Mouse (Mus musculus): ENCODE measurements around the gene Pnrc2. TPM values are rescaled to one million over a fixed set of nuclear protein-coding genes. Genes with fewer than 3 reads are reported as not detected.

Pnrc2 gene
- total RNA-seq, 4 experiments from 2014 or later = 30.2 to 36.3 (median 32.7) TPM

- DNase-seq (ENCODE audit: low spot score in 2 of 2) = peak; percentile 57 to 76
Measured at GRCm38 (mm10) chr4:135828491-135828890, 45.2 kb downstream of the Pnrc2 start.

- DNase-seq (ENCODE audit: low spot score in 2 of 2) = no peak
Measured at GRCm38 (mm10) chr4:135824254-135824653, 49.4 kb downstream of the Pnrc2 start.

GRCm38 (mm10) chr4:135823298-135823697, 50.4 kb downstream of the Pnrc2 start:
- no peak for DNase-seq (ENCODE audit: low spot score in 2 of 2)

DNA sequence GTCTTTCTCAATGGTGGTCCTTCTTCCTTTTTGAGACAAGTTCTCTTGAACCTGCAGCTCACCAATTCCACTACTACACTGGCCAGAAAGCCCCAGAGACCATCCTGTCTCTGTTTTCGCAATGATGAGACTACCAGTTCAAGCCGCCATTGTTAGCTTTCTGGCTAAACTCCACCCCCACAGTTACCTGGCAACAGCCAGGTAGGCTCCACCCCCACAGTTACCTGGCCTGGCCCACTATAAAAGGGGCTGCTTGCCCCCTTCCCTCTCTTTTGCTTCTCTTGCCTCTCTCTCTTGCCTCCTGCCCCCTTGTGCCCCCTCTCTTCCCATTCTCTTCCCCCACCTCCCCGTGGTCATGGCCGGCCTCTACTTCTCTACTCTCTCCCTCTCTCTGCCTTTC, 51.9 kb downstream of the Pnrc2 start:
- no peak for DNase-seq (ENCODE audit: low spot score in 2 of 2)

Other genes with a start within 250 kb of the Pnrc2 start
- gene Ifnlr1, start 187.6 kb downstream of the Pnrc2 start, total RNA-seq (2022) = under 1 TPM; 0.13 to 0.38 (median 0.28) TPM
- not detected for gene Il22ra1, start 145.7 kb downstream of the Pnrc2 start, total RNA-seq (2022)
- 10 to 100 TPM; 40.8 to 54.5 (median 43.3) TPM for gene Myom3, start 114.1 kb downstream of the Pnrc2 start, total RNA-seq (2022)
- 10 to 100 TPM; 14.3 to 27.1 (median 22.0) TPM for gene Srsf10, start 18.1 kb downstream of the Pnrc2 start, total RNA-seq (2022)
- gene Cnr2, start 21.5 kb upstream of the Pnrc2 start, total RNA-seq (2022) = under 1 TPM in 3 of 4 experiments, not detected in 1; 0.05 to 0.11 (median 0.07) TPM
- gene Fuca1, start 46.9 kb upstream of the Pnrc2 start, total RNA-seq (2022) = 10 to 100 TPM; 14.8 to 28.3 (median 23.6) TPM
- 10 to 100 TPM; 39.8 to 44.0 (median 42.0) TPM for gene Hmgcl, start 72.6 kb upstream of the Pnrc2 start, total RNA-seq (2022)
- 1 to 10 TPM in 1 of 4 experiments, under 1 TPM in 2, not detected in 1; 0.40 to 1.3 (median 0.72) TPM for gene Gale, start 89.9 kb upstream of the Pnrc2 start, total RNA-seq (2022)
- gene Lypla2, start 98.8 kb upstream of the Pnrc2 start, total RNA-seq (2022) = 10 to 100 TPM; 27.0 to 33.7 (median 30.8) TPM
- 10 to 100 TPM; 26.9 to 31.9 (median 28.9) TPM for gene Pithd1, start 113.4 kb upstream of the Pnrc2 start, total RNA-seq (2022)
- 10 to 100 TPM; 56.6 to 70.4 (median 62.9) TPM for gene Eloa, start 147.9 kb upstream of the Pnrc2 start, total RNA-seq (2022)
- 100 to 1,000 TPM; 119 to 244 (median 192) TPM for gene Rpl11, start 179.6 kb upstream of the Pnrc2 start, total RNA-seq (2022)